Mouse (Mus musculus) stomach, embryonic 14.5 days (tissue): ENCODE results near the gene Mtmr14. TPM values are rescaled to one million over a fixed set of nuclear protein-coding genes. Genes with fewer than 3 reads are reported as not detected.

ENCODE experiments used
- ATAC-seq: fragments of 200-750 bp; cut with Nextera tagmentation; 2 replicates; pipeline ENCODE4 v1.8.0; 2017; ENCODE audit warnings: low read depth, moderate TSS enrichment; ENCODE audit not compliant: insufficient number of reproducible peaks, insufficient read depth, low FRiP score
- H3K27ac ChIP-seq: fragments of 300-500 bp; sonication (generic); 2 replicates; pipeline ENCODE4 v1.5.1; 2014; ENCODE audit warnings: mild to moderate bottlenecking, low read length, moderate library complexity, mixed read lengths
- H3K27me3 ChIP-seq: fragments of 300-500 bp; sonication (generic); 2 replicates; pipeline ENCODE4 v1.6.1; 2014; ENCODE audit warnings: low read length, control low read depth, mixed read lengths; ENCODE audit not compliant: control insufficient read depth, insufficient read depth
- H3K36me3 ChIP-seq: fragments of 300-500 bp; sonication (generic); 2 replicates; pipeline ENCODE4 v1.6.1; 2014; ENCODE audit warnings: mild to moderate bottlenecking, control low read depth, low read length, moderate library complexity, mixed read lengths; ENCODE audit not compliant: control insufficient read depth, insufficient read depth
- H3K4me1 ChIP-seq: fragments of 300-500 bp; sonication (generic); 2 replicates; pipeline ENCODE4 v1.6.1; 2014; ENCODE audit warnings: low read length, control low read depth, mixed read lengths; ENCODE audit not compliant: control insufficient read depth, insufficient read depth
- H3K4me2 ChIP-seq: fragments of 300-500 bp; sonication (generic); replicated peaks from 2 replicates; pipeline ENCODE4 v1.6.1; 2014; ENCODE audit warnings: low read depth, low read length, control low read depth
- H3K4me3 ChIP-seq: fragments of 300-500 bp; sonication (generic); 2 replicates; pipeline ENCODE4 v1.5.1; 2014; ENCODE audit warnings: low read depth, low read length, control low read depth
- H3K9ac ChIP-seq: fragments of 300-500 bp; sonication (generic); replicated peaks from 2 replicates; pipeline ENCODE4 v1.6.1; 2014; ENCODE audit warnings: low read depth, mild to moderate bottlenecking, control low read depth, low read length, moderate library complexity, mixed read lengths
- H3K9me3 ChIP-seq: fragments of 300-500 bp; sonication (generic); 2 replicates; pipeline ENCODE4 v1.6.1; 2016; ENCODE audit warnings: low read depth, low read length, control low read depth; ENCODE audit not compliant: control insufficient read depth
- WGBS: fragments of 180-500 bp; shearing (Covaris S2); extraction: QIAGEN DNeasy Blood & Tissue Kit; methylation state at CpG from one replicate; pipeline ENCODE4 v1.1.7; 2014; 5-methylcytosine and 5-hydroxymethylcytosine counted together
- polyA plus RNA-seq: library from polyadenylated mRNA; unstranded; fragments of >200 nt; fragmentation: Nextera tagmentation; extraction: Ambion mirVana; gene quantifications from 2 replicates; pipeline ENCODE4 v1.2.1, GENCODE M21; 2014

Gene Mtmr14
- polyA plus RNA-seq, 1 experiment from 2014 or later = 33.2 TPM

DNA sequence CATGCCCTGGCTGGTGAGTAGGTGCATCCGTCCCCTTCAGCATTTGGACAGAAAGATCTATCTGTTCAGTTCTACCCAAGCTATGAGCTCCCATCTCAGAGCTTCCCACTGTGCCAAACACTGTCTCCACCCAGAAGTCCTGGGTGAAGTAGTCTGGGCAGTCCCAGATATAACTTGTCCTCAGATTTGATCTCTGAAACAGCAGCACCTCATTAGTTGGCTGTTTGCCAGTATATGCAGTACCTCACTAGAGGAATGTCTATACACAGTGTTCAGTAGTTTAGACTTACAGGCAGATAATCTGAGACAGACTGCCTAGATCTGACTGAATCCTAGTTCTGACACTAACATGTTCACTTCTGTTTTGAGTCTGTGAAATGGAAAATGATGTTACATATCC is 91.8 kb downstream of the Mtmr14 start:
- H3K4me3 ChIP-seq = no peak overlapping the region
- H3K9ac ChIP-seq = no peak overlapping the region
- no peak for ATAC-seq
- no peaks in the 10 kb centered on the region for H3K9me3 ChIP-seq
- peaks cover 25% of the 10 kb centered on the region for H3K36me3 ChIP-seq
- H3K27me3 ChIP-seq = no peaks in the 10 kb centered on the region
- H3K4me2 ChIP-seq = no peak overlapping the region
- no peak overlapping the region for H3K27ac ChIP-seq
- WGBS = 87% methylated on average over 1 of the region's 1 CpGs
- H3K4me1 ChIP-seq = no peaks in the 10 kb centered on the region

DNA sequence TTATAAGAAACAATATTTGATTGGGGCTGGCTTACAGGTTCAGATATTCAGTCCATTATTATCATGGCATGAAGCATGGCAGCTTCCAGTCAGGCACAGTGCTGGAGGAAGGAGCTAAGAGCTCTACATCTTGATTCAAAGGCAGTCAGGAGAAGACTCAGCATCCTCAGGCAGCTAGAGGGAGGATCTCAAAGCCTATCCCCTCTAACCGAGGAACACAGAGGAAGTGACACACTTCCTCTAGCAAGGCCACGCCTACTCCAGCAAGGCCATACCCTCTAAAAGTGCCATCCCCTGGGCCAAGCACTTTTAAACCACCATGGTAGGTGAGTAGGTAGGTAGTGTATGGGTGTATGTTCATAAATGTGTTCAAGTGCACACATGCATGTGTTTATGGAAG is 92.9 kb downstream of the Mtmr14 start:
- Histone ChIP-seq H3K9ac (no peak overlapping the region), H3K4me2 (no peak overlapping the region), H3K27me3 (no peaks in the 10 kb centered on the region), H3K27ac (no peak overlapping the region), H3K4me1 (no peaks in the 10 kb centered on the region), H3K36me3 (peaks cover 24% of the 10 kb centered on the region), H3K9me3 (no peaks in the 10 kb centered on the region), H3K4me3 (no peak overlapping the region)
- no peak for ATAC-seq
- 49% methylated on average over 2 of the region's 2 CpGs for WGBS

Other genes with a start within 250 kb of the Mtmr14 start
- 42.6 and 47.0 TPM in 2 replicates for gene Thumpd3, start 191.6 kb upstream of the Mtmr14 start, polyA plus RNA-seq
- gene Setd5, start 160.5 kb upstream of the Mtmr14 start, polyA plus RNA-seq = 114 and 123 TPM in 2 replicates
- gene Lhfpl4, start 42.5 kb upstream of the Mtmr14 start, polyA plus RNA-seq = 0.87 and 1.8 TPM in 2 replicates
- gene Cpne9, start 44.5 kb downstream of the Mtmr14 start, polyA plus RNA-seq = 0.20 TPM in 1 of 2 replicates, not detected in the other
- gene Brpf1, start 69.3 kb downstream of the Mtmr14 start, polyA plus RNA-seq = 20.1 and 21.1 TPM in 2 replicates
- gene Ogg1, start 89.1 kb downstream of the Mtmr14 start, polyA plus RNA-seq = 14.7 and 18.0 TPM in 2 replicates
- 102 and 107 TPM in 2 replicates for gene Camk1, start 106.1 kb downstream of the Mtmr14 start, polyA plus RNA-seq
- gene Tada3, start 140.0 kb downstream of the Mtmr14 start, polyA plus RNA-seq = 52.6 and 54.8 TPM in 2 replicates
- 222 and 230 TPM in 2 replicates for gene Arpc4, start 140.3 kb downstream of the Mtmr14 start, polyA plus RNA-seq
- gene Ttll3, start 151.4 kb downstream of the Mtmr14 start, polyA plus RNA-seq = 2.6 and 2.7 TPM in 2 replicates
- 20.2 and 20.3 TPM in 2 replicates for gene Rpusd3, start 181.5 kb downstream of the Mtmr14 start, polyA plus RNA-seq
- 0.46 TPM in 1 of 2 replicates, not detected in the other for gene Cidec, start 197.9 kb downstream of the Mtmr14 start, polyA plus RNA-seq
- gene Jagn1, start 204.7 kb downstream of the Mtmr14 start, polyA plus RNA-seq = 78.6 and 81.1 TPM in 2 replicates
- 19.0 and 19.8 TPM in 2 replicates for gene Il17re, start 220.6 kb downstream of the Mtmr14 start, polyA plus RNA-seq
- 10.6 and 12.9 TPM in 2 replicates for gene Il17rc, start 233.6 kb downstream of the Mtmr14 start, polyA plus RNA-seq
- gene Creld1, start 245.5 kb downstream of the Mtmr14 start, polyA plus RNA-seq = 16.0 and 20.5 TPM in 2 replicates